Mouse (Mus musculus) brain, embryonic 14.5 days (tissue): ENCODE measurements around the gene Dnpep. TPM values are rescaled to one million over a fixed set of nuclear protein-coding genes. Genes with fewer than 3 reads are reported as not detected.
A peak's percentile ranks its signal among the peaks of the same experiment; 100 is the strongest.

Source experiments
- DNase-seq: peaks from one replicate; pipeline ENCODE4 v3.0.0-alpha.2; 2011; ENCODE audit warnings: low read depth
- CTCF ChIP-seq: fragments of 200-500 bp; IDR thresholded peaks from 2 replicates; pipeline ENCODE4 v1.5.1; 2012; ENCODE audit warnings: inconsistent platforms, mild to moderate bottlenecking, moderate library complexity, borderline replicate concordance; ENCODE audit not compliant: insufficient read depth, insufficient read length; ENCODE audit errors: extremely low read depth
- POLR2A ChIP-seq: fragments of 200-500 bp; IDR thresholded peaks from 2 replicates; pipeline ENCODE4 v1.6.1; 2012; ENCODE audit warnings: mild to moderate bottlenecking, inconsistent platforms, borderline replicate concordance; ENCODE audit not compliant: poor library complexity, insufficient read depth, insufficient read length, severe bottlenecking; ENCODE audit errors: extremely low read depth
- polyA plus RNA-seq: library from polyadenylated mRNA; depleted of rRNA; stranded (reverse); fragments of >200 nt; gene quantifications from 2 replicates; pipeline ENCODE4 v1.2.3, GENCODE M21; 2012

Gene Dnpep
- polyA plus RNA-seq, 1 experiment = 140 TPM

- TF ChIP-seq CTCF = no peak
- TF ChIP-seq POLR2A = no peak
- DNase-seq = no peak
Observed at GRCm38 (mm10) chr1:75315456-75316365, 2.1 kb downstream of the Dnpep start.

- TF ChIP-seq CTCF = no peak
- TF ChIP-seq POLR2A = no peak
- DNase-seq = no peak
Observed at GRCm38 (mm10) chr1:75315011-75315410, 2.8 kb downstream of the Dnpep start.

GRCm38 (mm10) chr1:75311694-75312093 is 6.1 kb downstream of the Dnpep start:
- TF ChIP-seq POLR2A (no peak), CTCF (no peak)
- no peak for DNase-seq

- TF ChIP-seq CTCF (no peak), POLR2A (no peak)
- no peak for DNase-seq
Observed at GRCm38 (mm10) chr1:75304662-75305061, 13.1 kb downstream of the Dnpep start.

- TF ChIP-seq POLR2A = no peak
- no peak for TF ChIP-seq CTCF
- no peak for DNase-seq
Observed at GRCm38 (mm10) chr1:75294294-75294693, 23.5 kb downstream of the Dnpep start.

GRCm38 (mm10) chr1:75293331-75293701 is 24.5 kb downstream of the Dnpep start:
- no peak for DNase-seq
- TF ChIP-seq POLR2A (no peak), CTCF (no peak)

- no peak for DNase-seq
- TF ChIP-seq CTCF (no peak), POLR2A (no peak)
Observed at GRCm38 (mm10) chr1:75292476-75293330, 25.1 kb downstream of the Dnpep start.

- no peak for TF ChIP-seq CTCF
- no peak for TF ChIP-seq POLR2A
Observed at GRCm38 (mm10) chr1:75291321-75291720, 26.5 kb downstream of the Dnpep start.

GRCm38 (mm10) chr1:75290582-75290981 is 27.2 kb downstream of the Dnpep start:
- DNase-seq = peak; percentile 77
- no peak for TF ChIP-seq POLR2A
- peak; percentile 42; the same call in 1 of the 2 replicates for TF ChIP-seq CTCF

More at GRCm38 (mm10) chr1:75291321-75291720, 26.5 kb downstream of the Dnpep start:
- DNase-seq = no peak

GRCm38 (mm10) chr1:75289888-75290431 is 27.8 kb downstream of the Dnpep start:
- peak; percentile 52 for DNase-seq
- no peak for TF ChIP-seq POLR2A

- TF ChIP-seq POLR2A (no peak), CTCF (no peak)
- DNase-seq = peak; percentile 96
Observed at GRCm38 (mm10) chr1:75289376-75289775, 28.4 kb downstream of the Dnpep start.

GRCm38 (mm10) chr1:75284911-75285310 is 32.9 kb downstream of the Dnpep start:
- DNase-seq = no peak
- no peak for TF ChIP-seq POLR2A
- no peak for TF ChIP-seq CTCF
